Mouse (Mus musculus) forebrain, embryonic 15.5 days (tissue): Measurements from ENCODE around the gene Isca2. TPM values are rescaled to one million over a fixed set of nuclear protein-coding genes. Genes with fewer than 3 reads are reported as not detected.

Experiments used
- ATAC-seq: fragments of 200-750 bp; cut with Nextera tagmentation; replicated peaks from 2 replicates; pipeline ENCODE4 v1.8.0; 2017; ENCODE audit warnings: mild to moderate bottlenecking, moderate TSS enrichment, moderate library complexity
- H3K27ac ChIP-seq: fragments of 300-500 bp; sonication (generic); replicated peaks from 2 replicates; pipeline ENCODE4 v1.5.1; 2015; ENCODE audit warnings: mild to moderate bottlenecking, inconsistent platforms
- H3K27me3 ChIP-seq: fragments of 300-500 bp; sonication (generic); 2 replicates; pipeline ENCODE4 v1.6.1; 2015; ENCODE audit warnings: inconsistent platforms
- H3K36me3 ChIP-seq: fragments of 300-500 bp; sonication (generic); 2 replicates; pipeline ENCODE4 v1.6.1; 2015; ENCODE audit warnings: mild to moderate bottlenecking, inconsistent platforms
- H3K4me1 ChIP-seq: fragments of 300-500 bp; sonication (generic); 2 replicates; pipeline ENCODE4 v1.6.1; 2015; ENCODE audit warnings: inconsistent platforms
- H3K4me2 ChIP-seq: fragments of 300-500 bp; sonication (generic); replicated peaks from 2 replicates; pipeline ENCODE4 v1.6.1; 2015; ENCODE audit warnings: mild to moderate bottlenecking, inconsistent platforms
- H3K4me3 ChIP-seq: fragments of 300-500 bp; sonication (generic); 2 replicates; pipeline ENCODE4 v1.5.1; 2015; ENCODE audit warnings: mild to moderate bottlenecking, inconsistent platforms
- H3K9ac ChIP-seq: fragments of 300-500 bp; sonication (generic); replicated peaks from 2 replicates; pipeline ENCODE4 v1.6.1; 2015; ENCODE audit warnings: mild to moderate bottlenecking, inconsistent platforms
- H3K9me3 ChIP-seq: fragments of 300-500 bp; sonication (generic); 2 replicates; pipeline ENCODE4 v1.6.1; 2016; ENCODE audit warnings: inconsistent platforms
- WGBS: fragments of 180-500 bp; shearing (Covaris S2); methylation state at CpG from one replicate; pipeline ENCODE4 v1.1.7; 2015; ENCODE audit warnings: mixed read lengths; 5-methylcytosine and 5-hydroxymethylcytosine counted together
- polyA plus RNA-seq: library from polyadenylated mRNA; unstranded; fragments of >200 nt; fragmentation: Nextera tagmentation; extraction: Ambion mirVana; gene quantifications from 2 replicates; pipeline ENCODE4 v1.2.1, GENCODE M21; 2015

Gene Isca2
- polyA plus RNA-seq, 1 experiment from 2014 or later, result 125 TPM

GRCm38 (mm10) chr12:84776229-84776628 lies 3.2 kb downstream of the Isca2 start:
- Histone ChIP-seq H3K27me3 (no peaks in the 10 kb centered on the region), H3K4me3 (no peak overlapping the region), H3K4me1 (peaks cover 20% of the 10 kb centered on the region), H3K9ac (no peak overlapping the region), H3K27ac (no peak overlapping the region), H3K36me3 (no peaks in the 10 kb centered on the region), H3K9me3 (no peaks in the 10 kb centered on the region), H3K4me2 (no peak overlapping the region)
- no peak for ATAC-seq

DNA sequence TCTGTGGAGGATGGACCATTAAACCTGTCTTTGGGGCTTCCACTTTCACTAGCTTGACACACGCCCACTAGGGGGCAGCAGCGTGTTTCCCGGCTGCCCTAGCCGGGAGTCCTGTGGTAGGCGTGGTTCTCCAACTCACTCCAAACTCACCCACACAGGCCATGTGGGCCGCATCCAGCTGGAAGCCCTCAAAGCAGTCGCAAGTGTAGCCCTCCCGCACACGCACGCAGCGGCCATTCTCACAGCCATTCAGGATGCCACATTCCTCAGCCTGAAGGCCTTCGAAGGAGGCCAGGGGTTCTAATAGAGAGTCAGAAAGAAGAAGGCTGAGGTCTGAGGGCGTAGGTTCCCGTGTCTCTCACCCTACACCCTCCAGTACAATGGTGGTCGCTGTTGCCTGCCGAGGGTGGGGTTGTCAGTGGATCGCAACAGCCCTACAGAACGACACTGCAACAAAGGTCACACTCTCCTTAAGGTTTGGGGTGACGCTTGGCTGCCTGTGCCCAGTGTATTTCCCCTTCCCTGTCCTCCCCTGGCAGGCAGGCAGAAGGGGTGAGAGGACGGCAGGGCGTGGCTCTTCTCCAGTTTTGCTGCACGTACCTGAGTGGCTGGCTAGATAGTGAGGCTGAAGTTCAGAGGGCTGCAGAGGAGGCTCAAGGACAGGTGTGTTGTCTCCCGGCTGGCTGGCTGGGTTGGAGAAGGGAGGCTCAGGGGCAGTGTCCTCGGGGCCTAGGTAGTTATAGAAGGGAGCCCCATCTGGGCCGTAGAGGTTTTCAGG lies 11.7 kb downstream of the Isca2 start:
- peak; percentile 66 for ATAC-seq
- Histone ChIP-seq H3K36me3 (no peaks in the 10 kb centered on the region), H3K27ac (no peak overlapping the region), H3K9ac (no peak overlapping the region), H3K4me2 (peak overlapping the region; percentile 20; the same call in 1 of the 2 replicates), H3K27me3 (no peaks in the 10 kb centered on the region), H3K9me3 (no peaks in the 10 kb centered on the region), H3K4me3 (no peak overlapping the region), H3K4me1 (peaks cover 7% of the 10 kb centered on the region)
- 36% methylated on average over 25 of the region's 25 CpGs for WGBS

DNA sequence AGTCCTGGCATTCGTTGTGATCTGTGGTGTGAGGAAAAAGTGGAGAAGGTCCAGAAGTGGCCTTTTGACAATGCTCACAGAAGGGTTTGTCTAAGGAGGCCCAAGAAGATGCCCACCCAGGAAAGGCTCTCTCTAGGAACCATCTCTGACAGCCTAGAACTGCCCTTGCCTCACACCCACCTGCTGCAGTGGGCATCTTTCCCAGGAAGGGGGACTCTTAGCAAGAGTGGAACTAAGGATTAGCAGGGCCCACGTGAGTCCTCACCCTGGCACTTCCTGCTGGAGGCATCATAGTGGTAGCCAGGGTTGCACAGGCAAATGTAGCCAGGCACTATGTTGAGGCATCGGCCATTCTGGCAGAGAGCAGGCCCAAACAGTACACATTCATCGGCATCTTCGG lies 13.0 kb downstream of the Isca2 start:
- Histone ChIP-seq H3K4me1 (peaks cover 7% of the 10 kb centered on the region), H3K9me3 (no peaks in the 10 kb centered on the region), H3K4me2 (no peak overlapping the region), H3K36me3 (no peaks in the 10 kb centered on the region), H3K27ac (no peak overlapping the region), H3K27me3 (no peaks in the 10 kb centered on the region), H3K9ac (no peak overlapping the region), H3K4me3 (no peak overlapping the region)
- no peak for ATAC-seq
- 63% methylated on average over 5 of the region's 5 CpGs for WGBS

DNA sequence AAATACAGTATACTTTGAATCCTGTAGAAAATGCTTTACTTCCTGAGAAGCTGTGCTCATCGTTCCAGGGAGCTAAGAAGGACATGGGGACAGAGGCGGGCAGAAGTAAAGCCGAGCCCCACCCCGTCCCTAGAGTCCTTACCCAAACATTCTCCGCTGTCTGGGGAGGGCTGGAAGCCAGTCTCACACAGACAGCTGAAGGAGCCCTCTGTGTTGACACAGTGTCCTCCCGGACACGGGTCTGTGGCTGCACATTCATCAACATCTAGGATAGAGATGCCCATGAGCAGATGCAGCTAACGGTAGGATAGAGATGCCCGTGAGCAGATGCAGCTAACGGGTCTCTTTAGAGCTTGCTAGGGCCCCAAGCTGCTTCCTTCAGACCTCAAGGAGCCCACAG lies 17.8 kb downstream of the Isca2 start:
- H3K27ac ChIP-seq, result no peak overlapping the region
- H3K9ac ChIP-seq, result no peak overlapping the region
- 74% methylated on average over 10 of the region's 10 CpGs for WGBS
- no peaks in the 10 kb centered on the region for H3K27me3 ChIP-seq
- H3K4me3 ChIP-seq, result no peak overlapping the region
- H3K9me3 ChIP-seq, result no peaks in the 10 kb centered on the region
- ATAC-seq, result no peak
- H3K4me1 ChIP-seq, result no peaks in the 10 kb centered on the region
- no peaks in the 10 kb centered on the region for H3K36me3 ChIP-seq
- no peak overlapping the region for H3K4me2 ChIP-seq

GRCm38 (mm10) chr12:84792629-84793028 lies 19.6 kb downstream of the Isca2 start:
- 87% methylated on average over 4 of the region's 4 CpGs for WGBS
- no peak overlapping the region for H3K4me3 ChIP-seq
- no peak overlapping the region for H3K9ac ChIP-seq
- H3K36me3 ChIP-seq, result no peaks in the 10 kb centered on the region
- H3K4me1 ChIP-seq, result no peaks in the 10 kb centered on the region
- no peaks in the 10 kb centered on the region for H3K27me3 ChIP-seq
- ATAC-seq, result no peak
- no peak overlapping the region for H3K27ac ChIP-seq
- H3K4me2 ChIP-seq, result no peak overlapping the region
- no peaks in the 10 kb centered on the region for H3K9me3 ChIP-seq

DNA sequence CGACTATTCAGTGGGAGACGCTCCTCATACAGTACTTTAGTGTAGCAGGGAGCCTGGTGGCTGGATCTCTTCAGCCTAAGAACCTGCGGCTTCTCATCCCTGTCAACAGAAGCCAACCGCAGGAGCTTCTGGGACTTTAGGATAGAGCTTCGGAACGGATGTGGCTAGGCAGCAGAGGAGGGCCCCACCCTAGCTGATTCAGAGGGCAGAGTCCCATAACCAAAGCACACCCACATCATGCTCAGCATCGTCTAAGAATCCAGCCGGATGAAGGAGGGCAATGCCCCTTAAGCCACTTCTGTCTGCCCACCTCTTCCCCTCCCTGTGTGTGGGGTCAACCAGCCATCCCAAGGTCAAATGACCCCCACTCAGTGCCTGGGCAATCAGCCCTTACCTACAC lies 21.6 kb downstream of the Isca2 start:
- ATAC-seq, result no peak
- WGBS, result 95% methylated on average over 8 of the region's 8 CpGs
- no peak overlapping the region for H3K27ac ChIP-seq
- no peaks in the 10 kb centered on the region for H3K4me1 ChIP-seq
- no peak overlapping the region for H3K4me2 ChIP-seq
- no peaks in the 10 kb centered on the region for H3K27me3 ChIP-seq
- no peaks in the 10 kb centered on the region for H3K9me3 ChIP-seq
- H3K9ac ChIP-seq, result no peak overlapping the region
- H3K36me3 ChIP-seq, result no peaks in the 10 kb centered on the region
- no peak overlapping the region for H3K4me3 ChIP-seq

GRCm38 (mm10) chr12:84799086-84799485 lies 26.0 kb downstream of the Isca2 start:
- Histone ChIP-seq H3K4me3 (no peak overlapping the region), H3K4me2 (no peak overlapping the region), H3K27ac (no peak overlapping the region), H3K9ac (no peak overlapping the region), H3K9me3 (no peaks in the 10 kb centered on the region), H3K4me1 (no peaks in the 10 kb centered on the region), H3K36me3 (no peaks in the 10 kb centered on the region), H3K27me3 (no peaks in the 10 kb centered on the region)
- ATAC-seq, result no peak
- 92% methylated on average over 13 of the region's 13 CpGs for WGBS

GRCm38 (mm10) chr12:84800419-84800818 lies 27.4 kb downstream of the Isca2 start:
- no peak overlapping the region for H3K9ac ChIP-seq
- no peaks in the 10 kb centered on the region for H3K9me3 ChIP-seq
- H3K27me3 ChIP-seq, result no peaks in the 10 kb centered on the region
- no peak overlapping the region for H3K4me2 ChIP-seq
- WGBS, result 72% methylated on average over 4 of the region's 4 CpGs
- no peak for ATAC-seq
- H3K27ac ChIP-seq, result no peak overlapping the region
- no peaks in the 10 kb centered on the region for H3K4me1 ChIP-seq
- H3K4me3 ChIP-seq, result no peak overlapping the region
- H3K36me3 ChIP-seq, result no peaks in the 10 kb centered on the region

GRCm38 (mm10) chr12:84801532-84802110 lies 28.6 kb downstream of the Isca2 start:
- Histone ChIP-seq H3K4me2 (no peak overlapping the region), H3K9me3 (no peaks in the 10 kb centered on the region), H3K36me3 (no peaks in the 10 kb centered on the region), H3K4me1 (no peaks in the 10 kb centered on the region), H3K4me3 (no peak overlapping the region), H3K27me3 (no peaks in the 10 kb centered on the region), H3K27ac (no peak overlapping the region), H3K9ac (no peak overlapping the region)
- 84% methylated on average over 13 of the region's 13 CpGs for WGBS
- no peak for ATAC-seq

- Histone ChIP-seq H3K4me1 (no peaks in the 10 kb centered on the region), H3K27ac (no peak overlapping the region), H3K4me2 (no peak overlapping the region), H3K4me3 (no peak overlapping the region), H3K9ac (no peak overlapping the region), H3K9me3 (no peaks in the 10 kb centered on the region), H3K27me3 (no peaks in the 10 kb centered on the region), H3K36me3 (no peaks in the 10 kb centered on the region)
- ATAC-seq, result no peak
- 79% methylated on average over 3 of the region's 3 CpGs for whole genome bisulfite sequencing
These were observed 29.6 kb downstream of the Isca2 start for GRCm38 (mm10) chr12:84802625-84803024.

- Histone ChIP-seq H3K4me2 (no peak overlapping the region), H3K27ac (no peak overlapping the region), H3K4me1 (no peaks in the 10 kb centered on the region), H3K27me3 (no peaks in the 10 kb centered on the region), H3K36me3 (no peaks in the 10 kb centered on the region), H3K9ac (no peak overlapping the region), H3K4me3 (no peak overlapping the region), H3K9me3 (no peaks in the 10 kb centered on the region)
- 77% methylated on average over 9 of the region's 9 CpGs for WGBS
- ATAC-seq, result no peak
These were observed 32.3 kb downstream of the Isca2 start for GRCm38 (mm10) chr12:84805228-84805842.

GRCm38 (mm10) chr12:84806010-84806409 lies 33.0 kb downstream of the Isca2 start:
- no peaks in the 10 kb centered on the region for H3K4me1 ChIP-seq
- no peak overlapping the region for H3K9ac ChIP-seq
- H3K9me3 ChIP-seq, result no peaks in the 10 kb centered on the region
- no peak overlapping the region for H3K4me2 ChIP-seq
- H3K27me3 ChIP-seq, result no peaks in the 10 kb centered on the region
- H3K4me3 ChIP-seq, result no peak overlapping the region
- 73% methylated on average over 1 of the region's 1 CpGs for WGBS
- no peak overlapping the region for H3K27ac ChIP-seq
- no peak for ATAC-seq
- no peaks in the 10 kb centered on the region for H3K36me3 ChIP-seq
